Mouse (Mus musculus) megakaryocyte, embryonic 14.5 days (primary cell): ENCODE measurements at regions not wholly inside any gene's neighbourhood (a gene's known extent, or its start where the extent isn't known, plus 50 kb on each side); places are given as distances from the start of the nearest gene placed in this dataset.

Experiments used
- FLI1 ChIP-seq: IDR thresholded peaks from 2 replicates; pipeline ENCODE4 v1.6.1; 2012; ENCODE audit warnings: low read length, inconsistent platforms, mixed read lengths
- GATA1 ChIP-seq: IDR thresholded peaks from 3 replicates; pipeline ENCODE4 v1.6.1; 2012; ENCODE audit warnings: mixed read lengths, low read length, inconsistent platforms, borderline replicate concordance

GRCm38 (mm10) chr13:92925196-92925595, 80.6 kb downstream of the Mtx3 start:
- TF ChIP-seq GATA1 (no peak), FLI1 (no peak)
